Mouse (Mus musculus) embryonic facial prominence, embryonic 11.5 days (tissue): ENCODE data around the gene Olfm2. TPM values are rescaled to one million over a fixed set of nuclear protein-coding genes. Genes with fewer than 3 reads are reported as not detected.
A peak's percentile ranks its signal among the peaks of the same experiment; 100 is the strongest.

Experiments used
- ATAC-seq: fragments of 200-750 bp; cut with Nextera tagmentation; replicated peaks from 2 replicates; pipeline ENCODE4 v1.8.0; 2017; ENCODE audit warnings: low read depth; ENCODE audit not compliant: insufficient number of reproducible peaks, low FRiP score, low TSS enrichment
- DNase-seq: peaks from one replicate; pipeline ENCODE4 v3.0.0-alpha.2; 2015; ENCODE audit warnings: low spot score
- H3K27ac ChIP-seq: fragments of 300-500 bp; sonication (generic); replicated peaks from 2 replicates; pipeline ENCODE4 v1.5.1; 2014; ENCODE audit warnings: mild to moderate bottlenecking, low read depth, low read length, control low read depth
- H3K27me3 ChIP-seq: fragments of 300-500 bp; sonication (generic); 2 replicates; pipeline ENCODE4 v1.6.1; 2014; ENCODE audit warnings: mild to moderate bottlenecking, low read length, moderate library complexity, mixed read lengths; ENCODE audit not compliant: control insufficient read depth, insufficient read depth
- H3K36me3 ChIP-seq: fragments of 300-500 bp; sonication (generic); replicated peaks from 2 replicates; pipeline ENCODE4 v1.6.1; 2014; ENCODE audit warnings: low read depth, mild to moderate bottlenecking, low read length, moderate library complexity, mixed read lengths; ENCODE audit not compliant: control insufficient read depth, insufficient read depth
- H3K4me1 ChIP-seq: fragments of 300-500 bp; sonication (generic); 2 replicates; pipeline ENCODE4 v1.6.1; 2014; ENCODE audit warnings: low read length, mixed read lengths; ENCODE audit not compliant: control insufficient read depth, insufficient read depth
- H3K4me2 ChIP-seq: fragments of 300-500 bp; sonication (generic); 2 replicates; pipeline ENCODE4 v1.6.1; 2014; ENCODE audit warnings: low read depth, mild to moderate bottlenecking, control low read depth, low read length, moderate library complexity
- H3K4me3 ChIP-seq: fragments of 300-500 bp; sonication (generic); 2 replicates; pipeline ENCODE4 v1.5.1; 2014; ENCODE audit warnings: low read depth, low read length, control low read depth
- H3K9ac ChIP-seq: fragments of 300-500 bp; sonication (generic); replicated peaks from 2 replicates; pipeline ENCODE4 v1.6.1; 2014; ENCODE audit warnings: mild to moderate bottlenecking, control low read depth, low read length
- H3K9me3 ChIP-seq: fragments of 300-500 bp; sonication (generic); replicated peaks from 2 replicates; pipeline ENCODE4 v1.6.1; 2016; ENCODE audit warnings: mild to moderate bottlenecking, low read length, inconsistent platforms, mixed read lengths; ENCODE audit not compliant: control insufficient read depth
- WGBS: fragments of 180-500 bp; shearing (Covaris S2); extraction: QIAGEN DNeasy Blood & Tissue Kit; methylation state at CpG from one replicate; pipeline ENCODE4 v1.1.7; 2014; 5-methylcytosine and 5-hydroxymethylcytosine counted together
- polyA plus RNA-seq: library from polyadenylated mRNA; unstranded; fragments of >200 nt; fragmentation: Nextera tagmentation; extraction: Ambion mirVana; gene quantifications from 2 replicates; pipeline ENCODE4 v1.2.1, GENCODE M21; 2014

The Olfm2 gene
- polyA plus RNA-seq, 1 experiment from 2014 or later = 11.0 TPM

DNA sequence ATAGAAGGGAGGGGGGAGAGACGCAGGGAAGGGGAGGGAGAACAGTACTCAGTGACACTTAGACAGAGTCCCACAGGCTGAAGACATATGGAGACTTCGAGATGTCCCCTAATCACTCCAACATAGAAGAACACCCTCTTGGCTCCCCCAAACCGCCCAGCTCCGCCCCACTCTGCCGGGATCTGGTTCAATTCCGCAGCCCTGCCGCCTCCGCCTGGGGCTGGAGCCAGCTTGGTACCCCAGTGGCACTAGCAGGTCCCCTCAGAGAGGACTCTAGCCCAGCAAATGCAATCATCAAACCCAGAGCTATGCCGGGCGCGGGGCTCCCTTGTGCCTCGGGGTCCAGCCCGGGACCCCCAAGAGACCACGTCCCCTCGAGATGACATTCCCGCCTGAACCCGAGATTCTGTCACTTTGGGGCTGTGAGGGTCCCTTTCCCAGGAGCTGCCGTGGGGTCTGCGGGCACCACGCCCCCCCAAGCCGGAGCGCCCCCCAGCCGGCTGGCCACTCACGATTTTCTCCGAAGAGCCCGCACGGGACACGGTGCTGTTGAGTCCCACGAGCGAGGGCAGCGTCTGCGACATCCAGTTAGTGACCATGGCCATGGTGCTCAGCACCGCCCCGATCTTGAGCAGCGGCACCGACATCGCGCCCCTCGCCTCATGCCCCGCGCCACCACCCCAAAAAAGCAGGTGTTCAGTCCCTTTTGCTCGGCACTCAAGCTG is 19.9 kb downstream of the Olfm2 start:
- Histone ChIP-seq H3K9me3 (no peaks in the 10 kb centered on the region), H3K4me3 (peak overlapping the region; percentile 50), H3K4me1 (no peaks in the 10 kb centered on the region), H3K36me3 (no peaks in the 10 kb centered on the region), H3K27ac (no peak overlapping the region), H3K9ac (peak overlapping the region; percentile 50), H3K27me3 (peaks cover 34% of the 10 kb centered on the region), H3K4me2 (peak overlapping the region; percentile 89)
- WGBS = 1% methylated on average over 41 of the region's 42 CpGs
- ATAC-seq (peak; percentile 36; the same call in 1 of the 2 replicates), DNase-seq (no peak)

DNA sequence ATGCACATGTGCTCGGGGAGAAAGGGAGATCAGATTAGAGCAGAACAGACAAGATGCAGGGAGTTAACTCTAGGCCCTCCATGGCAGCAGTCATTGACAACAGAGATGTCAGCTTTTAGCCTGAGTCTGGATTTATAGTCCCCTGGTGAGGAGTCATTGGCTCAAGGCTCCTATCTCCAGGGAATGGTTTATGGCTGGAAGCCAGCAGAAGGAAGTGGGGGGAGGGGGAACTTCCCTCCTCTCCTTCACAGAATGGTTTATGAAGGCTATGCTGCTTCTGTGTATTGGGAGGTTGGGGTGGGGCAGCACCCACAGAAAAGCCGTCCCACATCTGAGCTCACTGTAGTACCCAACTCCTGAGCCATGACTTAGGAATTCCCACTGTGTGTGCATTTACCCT is 24.6 kb downstream of the Olfm2 start:
- Histone ChIP-seq H3K27me3 (peaks cover 7% of the 10 kb centered on the region), H3K27ac (no peak overlapping the region), H3K4me2 (no peak overlapping the region), H3K36me3 (no peaks in the 10 kb centered on the region), H3K9me3 (no peaks in the 10 kb centered on the region), H3K4me3 (no peak overlapping the region), H3K9ac (no peak overlapping the region), H3K4me1 (no peaks in the 10 kb centered on the region)
- ATAC-seq (no peak), DNase-seq (no peak)
- WGBS = 79% methylated on average over 2 of the region's 2 CpGs

DNA sequence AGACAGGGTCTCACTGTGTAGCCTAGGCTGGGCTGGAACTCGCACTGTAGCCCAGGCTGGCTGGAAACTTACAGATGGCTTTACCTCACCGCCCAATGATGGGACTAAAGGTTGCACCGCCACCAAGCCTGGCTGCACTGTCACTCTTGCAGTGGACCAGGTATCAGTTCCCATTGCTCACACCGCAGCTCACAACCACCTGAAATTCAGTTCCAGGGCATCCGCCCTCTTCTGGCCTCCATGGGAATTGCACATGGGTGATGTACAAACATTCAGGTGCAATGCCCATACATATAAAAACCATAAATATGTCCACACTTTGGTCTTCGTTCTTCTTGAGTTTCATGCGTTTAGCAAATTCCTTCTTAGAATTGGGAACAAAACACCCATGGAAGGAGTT is 30.8 kb downstream of the Olfm2 start:
- ATAC-seq = no peak
- 68% methylated on average over 7 of the region's 7 CpGs for WGBS

DNA sequence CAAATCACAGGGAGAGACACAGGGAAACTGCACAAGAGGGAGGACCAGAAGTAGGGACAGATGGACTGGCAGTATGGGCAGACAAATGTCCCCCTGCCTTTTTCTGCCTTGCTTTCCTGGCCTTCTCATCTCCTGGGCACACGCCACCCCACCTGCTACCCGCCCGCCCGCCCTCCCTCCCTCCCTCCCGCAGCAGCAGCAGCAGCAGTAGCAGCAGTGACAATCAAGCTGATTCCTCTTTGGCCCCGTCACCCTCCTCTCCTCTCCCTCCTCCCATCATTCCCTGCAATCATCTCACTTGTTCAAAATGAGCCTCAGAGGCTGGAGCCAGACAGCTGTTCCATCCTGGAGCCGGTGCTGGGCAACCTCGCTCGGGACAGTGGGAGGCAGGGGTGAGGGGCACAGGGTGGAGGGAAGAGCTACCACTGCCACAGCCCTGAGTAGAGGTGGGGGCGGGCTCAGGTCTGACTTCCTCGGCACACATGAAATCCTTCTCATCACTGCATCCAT is 32.6 kb downstream of the Olfm2 start:
- DNase-seq = no peak
- H3K9ac ChIP-seq = no peak overlapping the region
- H3K4me1 ChIP-seq = no peaks in the 10 kb centered on the region
- 52% methylated on average over 11 of the region's 11 CpGs for WGBS
- H3K4me2 ChIP-seq = no peak overlapping the region
- no peaks in the 10 kb centered on the region; the same call in 1 of the 2 replicates for H3K9me3 ChIP-seq
- H3K27me3 ChIP-seq = no peaks in the 10 kb centered on the region
- ATAC-seq = peak; percentile 83
- no peak overlapping the region for H3K4me3 ChIP-seq
- no peak overlapping the region for H3K27ac ChIP-seq
- H3K36me3 ChIP-seq = no peaks in the 10 kb centered on the region

More for the DNA sequence above, 30.8 kb downstream of the Olfm2 start:
- no peaks in the 10 kb centered on the region for H3K27me3 ChIP-seq
- no peaks in the 10 kb centered on the region for H3K36me3 ChIP-seq
- H3K4me1 ChIP-seq = no peaks in the 10 kb centered on the region
- DNase-seq = no peak
- H3K4me2 ChIP-seq = no peak overlapping the region
- H3K27ac ChIP-seq = no peak overlapping the region
- H3K9ac ChIP-seq = no peak overlapping the region
- no peak overlapping the region for H3K4me3 ChIP-seq
- H3K9me3 ChIP-seq = no peaks in the 10 kb centered on the region; the same call in 1 of the 2 replicates

DNA sequence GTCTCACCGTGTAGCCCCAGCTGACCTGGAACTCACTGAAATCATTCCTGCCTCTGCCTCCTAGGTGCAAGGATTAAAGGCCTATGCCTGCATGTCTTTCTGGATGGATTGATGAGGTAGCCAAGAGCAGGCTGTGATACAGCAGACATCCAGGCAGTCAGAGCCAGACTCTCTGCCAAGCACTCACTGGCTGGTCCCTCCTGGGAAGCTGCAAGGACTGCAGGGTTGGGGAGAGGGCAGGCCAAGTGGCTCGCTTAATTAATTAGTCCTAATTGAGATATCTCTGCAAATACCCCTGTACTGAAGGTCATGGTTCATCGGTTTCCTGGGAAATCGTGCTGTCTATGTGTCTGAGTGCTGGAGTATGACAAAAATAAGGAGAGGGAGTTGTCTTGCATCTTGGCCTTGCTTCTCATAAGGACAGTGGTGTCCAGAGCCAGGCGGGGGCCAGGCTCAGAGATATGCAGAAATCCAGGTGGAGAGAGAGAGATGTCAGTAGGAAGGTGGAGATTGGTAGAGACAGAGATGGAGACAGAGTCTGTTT is 33.1 kb downstream of the Olfm2 start:
- ATAC-seq = no peak
- Histone ChIP-seq H3K27ac (no peak overlapping the region), H3K4me3 (no peak overlapping the region)

DNA sequence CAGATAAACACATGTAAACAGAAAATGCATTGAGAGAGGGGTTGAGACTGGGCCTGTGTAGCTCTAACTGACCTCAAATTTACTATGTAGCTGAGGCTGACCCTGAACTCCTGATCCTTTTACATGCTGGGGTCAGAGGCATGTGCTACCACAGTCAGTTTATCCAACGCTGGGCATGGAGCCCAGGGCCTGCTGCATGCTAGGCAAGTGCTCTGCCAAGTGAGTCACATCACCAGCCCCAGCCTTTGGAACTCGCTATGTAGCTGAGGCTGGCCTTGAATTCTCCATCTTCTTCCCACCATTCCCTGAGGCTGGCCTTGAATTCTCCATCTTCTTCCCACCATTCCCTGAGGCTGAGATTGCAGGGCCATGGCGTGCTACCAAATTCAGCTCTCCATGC is 35.7 kb downstream of the Olfm2 start:
- DNase-seq (no peak), ATAC-seq (no peak)
- H3K36me3 ChIP-seq = no peaks in the 10 kb centered on the region
- 73% methylated on average over 3 of the region's 3 CpGs for WGBS
- H3K27me3 ChIP-seq = no peaks in the 10 kb centered on the region
- no peaks in the 10 kb centered on the region for H3K4me1 ChIP-seq
- H3K4me3 ChIP-seq = no peak overlapping the region
- no peak overlapping the region for H3K9ac ChIP-seq
- no peak overlapping the region for H3K4me2 ChIP-seq
- no peaks in the 10 kb centered on the region; the same call in 1 of the 2 replicates for H3K9me3 ChIP-seq
- H3K27ac ChIP-seq = no peak overlapping the region

More for the DNA sequence above, 33.1 kb downstream of the Olfm2 start:
- Histone ChIP-seq H3K4me2 (no peak overlapping the region), H3K9ac (no peak overlapping the region), H3K36me3 (no peaks in the 10 kb centered on the region), H3K9me3 (no peaks in the 10 kb centered on the region; the same call in 1 of the 2 replicates), H3K27me3 (no peaks in the 10 kb centered on the region), H3K4me1 (no peaks in the 10 kb centered on the region)
- DNase-seq = no peak
- 73% methylated on average over 5 of the region's 5 CpGs for WGBS

DNA sequence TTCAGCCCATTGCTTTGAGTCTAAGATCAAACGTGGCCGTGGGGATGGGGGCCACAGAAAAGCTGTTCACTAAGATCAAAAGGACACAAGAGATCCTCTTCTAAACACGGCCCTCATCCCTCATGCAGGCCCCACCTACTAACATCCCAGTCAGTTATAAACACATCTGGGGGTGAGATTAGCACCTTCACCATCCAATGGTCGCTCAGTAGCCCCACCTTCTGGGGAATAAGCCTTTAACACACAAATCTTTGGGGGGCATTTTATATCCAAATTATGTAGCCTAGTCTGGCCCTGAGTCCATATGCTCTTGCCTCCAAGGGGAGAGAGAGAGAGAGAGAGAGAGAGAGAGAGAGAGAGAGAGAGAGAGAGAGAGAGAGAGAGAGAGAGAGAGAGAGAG is 40.2 kb downstream of the Olfm2 start:
- Histone ChIP-seq H3K27ac (no peak overlapping the region), H3K9me3 (no peaks in the 10 kb centered on the region), H3K4me1 (no peaks in the 10 kb centered on the region), H3K36me3 (no peaks in the 10 kb centered on the region), H3K9ac (no peak overlapping the region), H3K4me3 (no peak overlapping the region), H3K27me3 (no peaks in the 10 kb centered on the region), H3K4me2 (no peak overlapping the region)
- ATAC-seq (no peak), DNase-seq (no peak)
- 48% methylated on average over 4 of the region's 4 CpGs for WGBS

DNA sequence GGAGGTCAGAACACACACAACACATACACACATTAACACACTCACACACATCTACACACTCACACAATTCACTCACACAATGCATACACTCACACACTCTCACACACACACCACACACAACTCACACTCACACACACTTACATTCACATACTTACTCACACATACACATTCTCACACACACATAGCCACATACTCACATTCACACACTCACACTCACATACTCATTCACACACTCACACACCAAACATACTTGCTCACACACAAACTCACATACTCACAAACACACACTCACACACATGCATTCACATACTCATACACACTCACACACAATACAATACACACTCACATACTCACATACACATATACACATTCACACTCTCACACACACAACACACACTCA is 40.7 kb downstream of the Olfm2 start:
- no peaks in the 10 kb centered on the region for H3K4me1 ChIP-seq
- no peak overlapping the region for H3K4me2 ChIP-seq
- H3K36me3 ChIP-seq = no peaks in the 10 kb centered on the region
- no peak overlapping the region for H3K9ac ChIP-seq
- H3K27ac ChIP-seq = no peak overlapping the region
- ATAC-seq = no peak
- no peaks in the 10 kb centered on the region for H3K9me3 ChIP-seq
- no peak overlapping the region for H3K4me3 ChIP-seq
- DNase-seq = no peak
- H3K27me3 ChIP-seq = no peaks in the 10 kb centered on the region
